Mouse (Mus musculus): ENCODE measurements around the gene Nup205.

Nup205 gene

GRCm38 (mm10) chr6:35251807-35252476, 74.7 kb downstream of the Nup205 start:
- 63% methylated on average over 17 of the region's 17 CpGs for WGBS

- WGBS = under 1% methylated on average over 60 of the region's 60 CpGs
These were observed 75.5 kb downstream of the Nup205 start for GRCm38 (mm10) chr6:35252477-35253346.

GRCm38 (mm10) chr6:35253474-35253873, 76.3 kb downstream of the Nup205 start:
- WGBS = 51% methylated on average over 5 of the region's 5 CpGs

GRCm38 (mm10) chr6:35254136-35254904, 77.1 kb downstream of the Nup205 start:
- WGBS = 68% methylated on average over 9 of the region's 9 CpGs

- WGBS = 73% methylated on average over 12 of the region's 12 CpGs
These were observed 77.8 kb downstream of the Nup205 start for GRCm38 (mm10) chr6:35255017-35255416.

- 36% methylated on average over 7 of the region's 7 CpGs for whole genome bisulfite sequencing
These were observed 79.5 kb downstream of the Nup205 start for GRCm38 (mm10) chr6:35256691-35257090.

- WGBS = 84% methylated on average over 13 of the region's 13 CpGs
These were observed 80.5 kb downstream of the Nup205 start for GRCm38 (mm10) chr6:35257626-35258190.

GRCm38 (mm10) chr6:35258922-35259321, 81.7 kb downstream of the Nup205 start:
- WGBS = 94% methylated on average over 2 of the region's 2 CpGs

GRCm38 (mm10) chr6:35259526-35259925, 82.3 kb downstream of the Nup205 start:
- 59% methylated on average over 5 of the region's 5 CpGs for WGBS

- 52% methylated on average over 7 of the region's 7 CpGs for WGBS
These were observed 83.3 kb downstream of the Nup205 start for GRCm38 (mm10) chr6:35260531-35260930.

- WGBS = 74% methylated on average over 15 of the region's 15 CpGs
These were observed 88.5 kb downstream of the Nup205 start for GRCm38 (mm10) chr6:35265580-35266278.

GRCm38 (mm10) chr6:35268711-35269110, 91.5 kb downstream of the Nup205 start:
- WGBS = 94% methylated on average over 13 of the region's 13 CpGs

GRCm38 (mm10) chr6:35269643-35270042, 92.4 kb downstream of the Nup205 start:
- WGBS = 82% methylated on average over 13 of the region's 13 CpGs

- 60% methylated on average over 12 of the region's 12 CpGs for WGBS
These were observed 94.1 kb downstream of the Nup205 start for GRCm38 (mm10) chr6:35271094-35271855.

GRCm38 (mm10) chr6:35271868-35272765, 94.9 kb downstream of the Nup205 start:
- 88% methylated on average over 20 of the region's 20 CpGs for WGBS

- WGBS = 92% methylated on average over 11 of the region's 11 CpGs
These were observed 96.3 kb downstream of the Nup205 start for GRCm38 (mm10) chr6:35273391-35274082.

GRCm38 (mm10) chr6:35277903-35278587, 100.8 kb downstream of the Nup205 start:
- 73% methylated on average over 10 of the region's 10 CpGs for WGBS

GRCm38 (mm10) chr6:35279306-35279705, 102.1 kb downstream of the Nup205 start:
- 83% methylated on average over 10 of the region's 10 CpGs for WGBS

Data from cerebral cortex, adult 2 months (tissue).